Mouse (Mus musculus): ENCODE measurements around the gene Sf3a2.

Sf3a2 gene

GRCm38 (mm10) chr10:80798150-80799006, at the start of gene Sf3a2, which contains the start of gene Plekhj1:
Gene Sf3a2, plus strand, starts transcription at chr10:80798198.
Gene Plekhj1, minus strand, starts transcription at chr10:80798626.
- peak; percentile 97 for DNase-seq (ENCODE audit: inconsistent ontology term)

GRCm38 (mm10) chr10:80748609-80749008, 49.4 kb upstream of the Sf3a2 start:
- peak; percentile 74 for DNase-seq (ENCODE audit: inconsistent ontology term)

GRCm38 (mm10) chr10:80751188-80751832, 46.7 kb upstream of the Sf3a2 start:
- peak; percentile 87 for DNase-seq (ENCODE audit: inconsistent ontology term)

GRCm38 (mm10) chr10:80752079-80752625, 45.8 kb upstream of the Sf3a2 start:
- peak; percentile 96 for DNase-seq (ENCODE audit: inconsistent ontology term)

GRCm38 (mm10) chr10:80754594-80755290, 43.3 kb upstream of the Sf3a2 start, which contains the start of gene Dot1l:
Gene Dot1l, plus strand, starts transcription at chr10:80755206.
- peak; percentile 99 for DNase-seq (ENCODE audit: inconsistent ontology term)

- DNase-seq (ENCODE audit: inconsistent ontology term): no peak
Observed at GRCm38 (mm10) chr10:80755291-80756015, 42.5 kb upstream of the Sf3a2 start.

GRCm38 (mm10) chr10:80756099-80756498, 41.9 kb upstream of the Sf3a2 start:
- DNase-seq (ENCODE audit: inconsistent ontology term): no peak

- DNase-seq (ENCODE audit: inconsistent ontology term): no peak
Observed at GRCm38 (mm10) chr10:80756509-80756908, 41.5 kb upstream of the Sf3a2 start.

- DNase-seq (ENCODE audit: inconsistent ontology term): peak; percentile 70
Observed at GRCm38 (mm10) chr10:80756967-80757366, 41.0 kb upstream of the Sf3a2 start.

GRCm38 (mm10) chr10:80757717-80758116, 40.3 kb upstream of the Sf3a2 start:
- peak; percentile 68 for DNase-seq (ENCODE audit: inconsistent ontology term)

- DNase-seq (ENCODE audit: inconsistent ontology term): peak; percentile 72
Observed at GRCm38 (mm10) chr10:80758651-80759050, 39.3 kb upstream of the Sf3a2 start.

- DNase-seq (ENCODE audit: inconsistent ontology term): no peak
Observed at GRCm38 (mm10) chr10:80760596-80761524, 37.1 kb upstream of the Sf3a2 start.

GRCm38 (mm10) chr10:80761821-80762220, 36.2 kb upstream of the Sf3a2 start:
- no peak for DNase-seq (ENCODE audit: inconsistent ontology term)

- DNase-seq (ENCODE audit: inconsistent ontology term): no peak
Observed at GRCm38 (mm10) chr10:80763502-80763901, 34.5 kb upstream of the Sf3a2 start.

GRCm38 (mm10) chr10:80765746-80766145, 32.3 kb upstream of the Sf3a2 start:
- DNase-seq (ENCODE audit: inconsistent ontology term): no peak

- no peak for DNase-seq (ENCODE audit: inconsistent ontology term)
Observed at GRCm38 (mm10) chr10:80766161-80766815, 31.7 kb upstream of the Sf3a2 start.

- no peak for DNase-seq (ENCODE audit: inconsistent ontology term)
Observed at GRCm38 (mm10) chr10:80768365-80768764, 29.6 kb upstream of the Sf3a2 start.

GRCm38 (mm10) chr10:80773816-80774215, 24.2 kb upstream of the Sf3a2 start:
- no peak for DNase-seq (ENCODE audit: inconsistent ontology term)

GRCm38 (mm10) chr10:80774549-80774948, 23.4 kb upstream of the Sf3a2 start:
- peak; percentile 80 for DNase-seq (ENCODE audit: inconsistent ontology term)

GRCm38 (mm10) chr10:80774981-80775380, 23.0 kb upstream of the Sf3a2 start:
- no peak for DNase-seq (ENCODE audit: inconsistent ontology term)

All from Muller cell, postnatal 12 days (primary cell).